Mouse (Mus musculus) liver, postnatal 0 days (tissue): ENCODE measurements around the gene Smg6. TPM values are rescaled to one million over a fixed set of nuclear protein-coding genes. Genes with fewer than 3 reads are reported as not detected.

Experiments
- ATAC-seq: fragments of 200-750 bp; cut with Nextera tagmentation; 2 replicates; pipeline ENCODE4 v1.8.0; 2017; ENCODE audit warnings: mild to moderate bottlenecking, moderate library complexity
- DNase-seq: peaks from one replicate; pipeline ENCODE4 v3.0.0-alpha.2; 2016
- H3K27ac ChIP-seq: fragments of 300-500 bp; sonication (generic); 2 replicates; pipeline ENCODE4 v1.5.1; 2014; ENCODE audit warnings: antibody characterized with exemption, moderate library complexity, mild to moderate bottlenecking, low read depth
- H3K27me3 ChIP-seq: fragments of 300-500 bp; sonication (generic); 2 replicates; pipeline ENCODE4 v1.6.1; 2014; ENCODE audit warnings: low read length, control low read depth, mixed read lengths; ENCODE audit not compliant: insufficient read depth
- H3K36me3 ChIP-seq: fragments of 300-500 bp; sonication (generic); replicated peaks from 2 replicates; pipeline ENCODE4 v1.6.1; 2014; ENCODE audit warnings: mild to moderate bottlenecking, control low read depth, low read length, moderate library complexity, mixed read lengths; ENCODE audit not compliant: insufficient read depth
- H3K4me1 ChIP-seq: fragments of 300-500 bp; sonication (generic); 2 replicates; pipeline ENCODE4 v1.6.1; 2014; ENCODE audit warnings: antibody characterized with exemption, mild to moderate bottlenecking, control low read depth; ENCODE audit not compliant: insufficient read depth
- H3K4me2 ChIP-seq: fragments of 300-500 bp; sonication (generic); 2 replicates; pipeline ENCODE4 v1.6.1; 2014; ENCODE audit warnings: low read depth, mild to moderate bottlenecking, low read length, moderate library complexity, mixed read lengths
- H3K4me3 ChIP-seq: fragments of 300-500 bp; sonication (generic); 2 replicates; pipeline ENCODE4 v1.5.1; 2014; ENCODE audit warnings: low read depth, low read length
- H3K9ac ChIP-seq: fragments of 300-500 bp; sonication (generic); replicated peaks from 2 replicates; pipeline ENCODE4 v1.6.1; 2014; ENCODE audit warnings: mild to moderate bottlenecking, moderate library complexity
- H3K9me3 ChIP-seq: fragments of 300-500 bp; sonication (generic); 2 replicates; pipeline ENCODE4 v1.6.1; 2016; ENCODE audit warnings: mild to moderate bottlenecking, control low read depth, low read length, mixed read lengths
- CTCF ChIP-seq: sonication (generic); IDR thresholded peaks from 2 replicates; pipeline ENCODE4 v1.5.1; 2016; ENCODE audit warnings: antibody characterized with exemption, low read depth
- EP300 ChIP-seq: IDR thresholded peaks from 2 replicates; pipeline ENCODE4 v1.6.1; 2016; ENCODE audit warnings: antibody characterized with exemption, low read depth, mild to moderate bottlenecking
- WGBS: fragments of 180-500 bp; shearing (Covaris S2); extraction: QIAGEN DNeasy Blood & Tissue Kit; methylation state at CpG from one replicate; pipeline ENCODE4 v1.1.7; 2014; ENCODE audit not compliant: insufficient replicate concordance; 5-methylcytosine and 5-hydroxymethylcytosine counted together
- polyA plus RNA-seq: library from polyadenylated mRNA; unstranded; fragments of >200 nt; fragmentation: Nextera tagmentation; extraction: Ambion mirVana; gene quantifications from 2 replicates; pipeline ENCODE4 v1.2.1, GENCODE M21; 2015

Smg6 gene
- polyA plus RNA-seq, 1 experiment from 2014 or later = 4.7 TPM

GRCm38 (mm10) chr11:75183917-75184570 is 258.4 kb downstream of the Smg6 start:
- no peak for ATAC-seq
- Histone ChIP-seq H3K27ac (no peak overlapping the region), H3K36me3 (peaks cover 16% of the 10 kb centered on the region), H3K4me3 (no peak overlapping the region), H3K4me1 (peaks cover 4% of the 10 kb centered on the region; the same call in 1 of the 2 replicates), H3K27me3 (no peaks in the 10 kb centered on the region), H3K9me3 (no peaks in the 10 kb centered on the region), H3K9ac (no peak overlapping the region), H3K4me2 (no peak overlapping the region)
- WGBS = 66% methylated on average over 2 of the region's 2 CpGs
- DNase-seq = no peak
- TF ChIP-seq CTCF = no peak
- TF ChIP-seq EP300 = no peak

DNA sequence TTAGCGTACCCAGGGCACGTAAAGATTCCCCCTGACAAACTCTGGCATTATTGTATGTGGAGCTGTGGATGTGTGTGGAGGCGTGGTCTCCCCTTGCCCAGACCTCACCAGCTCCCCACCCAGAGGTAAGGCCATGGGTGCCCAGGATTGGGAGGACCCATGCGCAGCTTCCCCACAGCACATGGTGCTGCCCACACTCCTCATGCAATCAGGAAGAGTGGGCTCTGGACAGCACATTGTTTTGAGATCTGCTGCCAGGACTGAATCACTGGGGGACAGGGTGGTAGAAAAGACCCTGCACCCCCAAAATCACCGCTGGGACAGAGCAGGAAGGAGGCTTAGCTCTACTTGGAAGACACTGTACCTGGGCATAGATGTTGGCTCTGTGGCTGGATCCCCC is 258.9 kb downstream of the Smg6 start:
- no peaks in the 10 kb centered on the region for H3K27me3 ChIP-seq
- H3K4me1 ChIP-seq = peaks cover 7% of the 10 kb centered on the region
- H3K9ac ChIP-seq = no peak overlapping the region
- no peak for DNase-seq
- H3K27ac ChIP-seq = no peak overlapping the region
- 92% methylated on average over 5 of the region's 5 CpGs for WGBS
- H3K4me2 ChIP-seq = no peak overlapping the region
- H3K36me3 ChIP-seq = peaks cover 16% of the 10 kb centered on the region
- H3K4me3 ChIP-seq = no peak overlapping the region
- TF ChIP-seq CTCF (no peak), EP300 (no peak)
- ATAC-seq = no peak
- no peaks in the 10 kb centered on the region for H3K9me3 ChIP-seq

DNA sequence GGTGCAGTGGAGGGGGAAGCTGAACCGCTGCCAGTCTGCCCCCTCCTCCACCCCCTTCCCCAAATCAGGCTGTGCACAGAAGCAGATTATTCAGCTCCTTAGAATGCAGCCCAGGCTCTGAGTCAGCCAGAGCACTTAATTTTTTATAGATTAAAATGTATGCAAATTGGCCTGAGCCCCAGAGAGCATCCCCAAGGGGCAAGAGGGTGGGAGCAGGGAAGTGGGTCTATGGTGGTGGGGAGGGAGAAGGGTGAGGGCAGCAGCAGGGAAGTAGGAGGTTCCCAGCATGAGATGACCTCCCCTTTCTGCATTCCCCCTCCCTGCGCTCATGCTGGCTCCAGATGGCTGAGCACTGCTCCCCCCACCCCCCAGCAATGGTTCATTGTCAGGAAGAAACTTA is 259.4 kb downstream of the Smg6 start:
- no peaks in the 10 kb centered on the region for H3K27me3 ChIP-seq
- no peak for ATAC-seq
- no peak overlapping the region for H3K27ac ChIP-seq
- no peak overlapping the region for H3K4me2 ChIP-seq
- no peak overlapping the region for H3K4me3 ChIP-seq
- H3K36me3 ChIP-seq = peaks cover 16% of the 10 kb centered on the region
- no peak for TF ChIP-seq CTCF
- TF ChIP-seq EP300 = no peak
- WGBS = 84% methylated on average over 2 of the region's 2 CpGs
- peaks cover 7% of the 10 kb centered on the region for H3K4me1 ChIP-seq
- no peak for DNase-seq
- no peaks in the 10 kb centered on the region for H3K9me3 ChIP-seq
- no peak overlapping the region for H3K9ac ChIP-seq

DNA sequence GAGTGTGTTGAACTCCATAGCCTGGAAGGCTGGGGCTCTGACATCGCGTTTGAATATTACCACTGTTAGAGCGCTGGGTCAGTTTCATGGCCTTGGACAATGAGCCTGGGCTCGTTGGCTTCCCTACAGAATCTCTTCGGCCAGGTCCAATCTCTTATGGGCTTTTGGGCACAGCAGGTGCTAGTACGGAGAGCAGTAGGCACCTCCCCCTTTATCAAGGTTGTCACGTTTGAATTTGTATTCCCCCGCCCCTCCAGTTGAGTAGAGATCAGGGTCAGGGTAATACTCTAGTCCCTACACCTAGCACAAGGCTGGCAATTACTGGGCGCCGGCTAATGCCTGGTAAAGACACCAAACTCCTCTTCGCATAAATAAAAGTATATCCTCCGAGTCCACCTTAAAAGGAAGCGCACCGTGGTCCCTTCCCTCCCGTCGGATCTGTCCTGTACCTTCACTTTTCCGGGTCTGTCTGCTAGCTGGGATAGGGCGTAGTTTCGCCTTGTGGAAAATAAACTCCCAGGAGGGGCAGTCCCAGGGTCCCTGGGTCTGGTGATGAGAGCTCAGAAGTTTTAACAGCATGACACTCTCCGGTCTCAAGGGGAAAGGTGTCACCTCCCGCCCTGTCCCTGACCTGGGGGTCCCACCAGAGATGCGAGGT is 264.2 kb downstream of the Smg6 start:
- Histone ChIP-seq H3K27me3 (peaks cover 23% of the 10 kb centered on the region), H3K9me3 (no peaks in the 10 kb centered on the region), H3K4me1 (peaks cover 24% of the 10 kb centered on the region), H3K4me3 (peak overlapping the region; percentile 74), H3K27ac (peak overlapping the region; percentile 73), H3K9ac (peak overlapping the region; percentile 69), H3K36me3 (0 out of 2 replicates have a peak, but pooled peaks cover 3% of the 10 kb centered on the region), H3K4me2 (peak overlapping the region; percentile 93)
- no peak for TF ChIP-seq CTCF
- TF ChIP-seq EP300 = no peak
- ATAC-seq (peak; percentile 62), DNase-seq (peak; percentile 29)
- under 1% methylated on average over 22 of the region's 22 CpGs for WGBS

- Histone ChIP-seq H3K4me2 (peak overlapping the region; percentile 93), H3K27me3 (peaks cover 28% of the 10 kb centered on the region), H3K9ac (peak overlapping the region; percentile 69), H3K4me1 (peaks cover 29% of the 10 kb centered on the region), H3K27ac (peak overlapping the region; percentile 73), H3K4me3 (peak overlapping the region; percentile 74), H3K9me3 (no peaks in the 10 kb centered on the region), H3K36me3 (0 out of 2 replicates have a peak, but pooled peaks cover under 1% of the 10 kb centered on the region)
- ATAC-seq (peak; percentile 84), DNase-seq (peak; percentile 88)
- WGBS = under 1% methylated on average over 24 of the region's 24 CpGs
- TF ChIP-seq EP300 = 0 out of 2 replicates have a peak, but pooled peaks have one; percentile 8
- peak; percentile 51 for TF ChIP-seq CTCF
Observed at GRCm38 (mm10) chr11:75190371-75190724, 264.7 kb downstream of the Smg6 start.

- H3K4me2 ChIP-seq = peak within 1 kb of the TSS; percentile 93
- ATAC-seq (no peak), DNase-seq (no peak)
- no peaks in the 10 kb centered on the region for H3K9me3 ChIP-seq
- H3K9ac ChIP-seq = peak within 1 kb of the TSS; percentile 69
- no peaks in the 10 kb centered on the region for H3K36me3 ChIP-seq
- TF ChIP-seq EP300 (no peak), CTCF (no peak)
- H3K27me3 ChIP-seq = peaks cover 34% of the 10 kb centered on the region
- 58% methylated on average over 5 of the region's 5 CpGs for WGBS
- H3K4me3 ChIP-seq = peak within 1 kb of the TSS; percentile 74
- H3K27ac ChIP-seq = peak within 1 kb of the TSS; percentile 73
- H3K4me1 ChIP-seq = peaks cover 29% of the 10 kb centered on the region
Observed at GRCm38 (mm10) chr11:75190905-75191441, 265.4 kb downstream of the Smg6 start, which contains the start of gene Dph1. Gene Dph1 (minus strand): TSS chr11:75191241.
